Mouse (Mus musculus): Measurements from ENCODE around the gene Hspb7. TPM values are rescaled to one million over a fixed set of nuclear protein-coding genes. Genes with fewer than 3 reads are reported as not detected.

Hspb7 gene
- polyA plus RNA-seq, 1 experiment from 2014 or later = not detected

GRCm38 (mm10) chr4:141458236-141458635 lies 37.7 kb downstream of the Hspb7 start:
- H3K27ac ChIP-seq (replicated peaks) = peak overlapping the region; percentile 65; the same call in 1 of the 2 replicates
- no peak for DNase-seq (ENCODE audit: low spot score)
- H3K4me3 ChIP-seq = no peak overlapping the region
- H3K36me3 ChIP-seq = peaks cover 80% of the 10 kb centered on the region
- H3K4me1 ChIP-seq = peaks cover 42% of the 10 kb centered on the region
- 19% methylated on average over 7 of the region's 7 CpGs for WGBS
- no peaks in the 10 kb centered on the region for H3K9me3 ChIP-seq (replicated peaks)
- H3K27me3 ChIP-seq (ENCODE audit: low read depth, poor library complexity, severe bottlenecking) = no peaks in the 10 kb centered on the region

GRCm38 (mm10) chr4:141458888-141459287 lies 38.3 kb downstream of the Hspb7 start:
- Histone ChIP-seq H3K36me3 (peaks cover 80% of the 10 kb centered on the region), H3K4me3 (no peak overlapping the region), H3K27ac (replicated peaks) (0 out of 2 replicates have a peak overlapping the region, but pooled peaks have one; percentile 4), H3K4me1 (peaks cover 42% of the 10 kb centered on the region), H3K27me3 (ENCODE audit: low read depth, poor library complexity, severe bottlenecking) (no peaks in the 10 kb centered on the region), H3K9me3 (replicated peaks) (no peaks in the 10 kb centered on the region)
- DNase-seq (ENCODE audit: low spot score) = no peak
- 80% methylated on average over 3 of the region's 3 CpGs for WGBS

GRCm38 (mm10) chr4:141459766-141460165 lies 39.2 kb downstream of the Hspb7 start:
- Histone ChIP-seq H3K9me3 (replicated peaks) (no peaks in the 10 kb centered on the region), H3K4me1 (peaks cover 42% of the 10 kb centered on the region), H3K36me3 (peaks cover 81% of the 10 kb centered on the region), H3K27me3 (ENCODE audit: low read depth, poor library complexity, severe bottlenecking) (no peaks in the 10 kb centered on the region), H3K27ac (replicated peaks) (no peak overlapping the region), H3K4me3 (no peak overlapping the region)
- WGBS = 91% methylated on average over 9 of the region's 9 CpGs
- DNase-seq (ENCODE audit: low spot score) = no peak

GRCm38 (mm10) chr4:141460481-141460880 lies 39.9 kb downstream of the Hspb7 start:
- 90% methylated on average over 4 of the region's 4 CpGs for WGBS
- Histone ChIP-seq H3K27ac (replicated peaks) (no peak overlapping the region), H3K4me3 (no peak overlapping the region), H3K36me3 (peaks cover 81% of the 10 kb centered on the region), H3K27me3 (ENCODE audit: low read depth, poor library complexity, severe bottlenecking) (no peaks in the 10 kb centered on the region), H3K4me1 (peaks cover 40% of the 10 kb centered on the region), H3K9me3 (replicated peaks) (no peaks in the 10 kb centered on the region)
- DNase-seq (ENCODE audit: low spot score) = no peak

- Histone ChIP-seq H3K27ac (replicated peaks) (0 out of 2 replicates have a peak overlapping the region, but pooled peaks have one; percentile 30), H3K27me3 (ENCODE audit: low read depth, poor library complexity, severe bottlenecking) (no peaks in the 10 kb centered on the region), H3K36me3 (peaks cover 81% of the 10 kb centered on the region), H3K4me3 (no peak overlapping the region), H3K4me1 (peaks cover 46% of the 10 kb centered on the region), H3K9me3 (replicated peaks) (no peaks in the 10 kb centered on the region)
- WGBS = 64% methylated on average over 12 of the region's 12 CpGs
- DNase-seq (ENCODE audit: low spot score) = no peak
Measured at GRCm38 (mm10) chr4:141461088-141461487, 40.5 kb downstream of the Hspb7 start.

- H3K36me3 ChIP-seq = peaks cover 81% of the 10 kb centered on the region
- H3K4me1 ChIP-seq = peaks cover 47% of the 10 kb centered on the region
- DNase-seq (ENCODE audit: low spot score) = no peak
- no peak overlapping the region for H3K4me3 ChIP-seq
- WGBS = 91% methylated on average over 12 of the region's 12 CpGs
- no peaks in the 10 kb centered on the region for H3K9me3 ChIP-seq (replicated peaks)
- H3K27me3 ChIP-seq (ENCODE audit: low read depth, poor library complexity, severe bottlenecking) = no peaks in the 10 kb centered on the region
- H3K27ac ChIP-seq (replicated peaks) = peak overlapping the region; percentile 3; the same call in 1 of the 2 replicates
Measured at GRCm38 (mm10) chr4:141461576-141461975, 41.0 kb downstream of the Hspb7 start.

- H3K27me3 ChIP-seq (ENCODE audit: low read depth, poor library complexity, severe bottlenecking) = no peaks in the 10 kb centered on the region
- peaks cover 87% of the 10 kb centered on the region for H3K36me3 ChIP-seq
- no peak for DNase-seq (ENCODE audit: low spot score)
- H3K4me1 ChIP-seq = peaks cover 38% of the 10 kb centered on the region
- no peak overlapping the region for H3K4me3 ChIP-seq
- no peaks in the 10 kb centered on the region for H3K9me3 ChIP-seq (replicated peaks)
- no peak overlapping the region for H3K27ac ChIP-seq (replicated peaks)
- WGBS = 87% methylated on average over 14 of the region's 14 CpGs
Measured at GRCm38 (mm10) chr4:141463472-141463871, 42.9 kb downstream of the Hspb7 start.

GRCm38 (mm10) chr4:141464722-141465121 lies 44.1 kb downstream of the Hspb7 start:
- H3K4me3 ChIP-seq = no peak overlapping the region
- H3K36me3 ChIP-seq = peaks cover 96% of the 10 kb centered on the region
- no peaks in the 10 kb centered on the region for H3K27me3 ChIP-seq (ENCODE audit: low read depth, poor library complexity, severe bottlenecking)
- no peak for DNase-seq (ENCODE audit: low spot score)
- no peak overlapping the region for H3K27ac ChIP-seq (replicated peaks)
- H3K9me3 ChIP-seq (replicated peaks) = no peaks in the 10 kb centered on the region
- peaks cover 29% of the 10 kb centered on the region for H3K4me1 ChIP-seq
- WGBS = 73% methylated on average over 16 of the region's 16 CpGs

GRCm38 (mm10) chr4:141465512-141466288 lies 45.1 kb downstream of the Hspb7 start:
- peak; percentile 41 for DNase-seq (ENCODE audit: low spot score)
- WGBS = 93% methylated on average over 34 of the region's 34 CpGs
- peaks cover 96% of the 10 kb centered on the region for H3K36me3 ChIP-seq
- H3K4me1 ChIP-seq = peaks cover 21% of the 10 kb centered on the region
- no peak overlapping the region for H3K4me3 ChIP-seq
- H3K27ac ChIP-seq (replicated peaks) = no peak overlapping the region; the same call in 1 of the 2 replicates
- no peaks in the 10 kb centered on the region for H3K9me3 ChIP-seq (replicated peaks)
- no peaks in the 10 kb centered on the region for H3K27me3 ChIP-seq (ENCODE audit: low read depth, poor library complexity, severe bottlenecking)

- 93% methylated on average over 16 of the region's 16 CpGs for WGBS
- DNase-seq (ENCODE audit: low spot score) = no peak
Measured at GRCm38 (mm10) chr4:141466289-141466795, 45.8 kb downstream of the Hspb7 start.

GRCm38 (mm10) chr4:141466844-141467580 lies 46.4 kb downstream of the Hspb7 start:
- Histone ChIP-seq H3K27ac (replicated peaks) (no peak overlapping the region), H3K36me3 (peaks cover 98% of the 10 kb centered on the region)

More at GRCm38 (mm10) chr4:141466289-141466795, 45.8 kb downstream of the Hspb7 start:
- Histone ChIP-seq H3K9me3 (replicated peaks) (no peaks in the 10 kb centered on the region), H3K27ac (replicated peaks) (no peak overlapping the region), H3K27me3 (ENCODE audit: low read depth, poor library complexity, severe bottlenecking) (no peaks in the 10 kb centered on the region), H3K36me3 (peaks cover 98% of the 10 kb centered on the region), H3K4me1 (peaks cover 15% of the 10 kb centered on the region), H3K4me3 (no peak overlapping the region)

GRCm38 (mm10) chr4:141467581-141467927 lies 47.0 kb downstream of the Hspb7 start:
- Histone ChIP-seq H3K36me3 (peaks cover 98% of the 10 kb centered on the region), H3K27me3 (ENCODE audit: low read depth, poor library complexity, severe bottlenecking) (no peaks in the 10 kb centered on the region), H3K4me1 (peaks cover 9% of the 10 kb centered on the region; the same call in 1 of the 2 replicates), H3K27ac (replicated peaks) (no peak overlapping the region), H3K9me3 (replicated peaks) (no peaks in the 10 kb centered on the region; the same call in 1 of the 2 replicates), H3K4me3 (no peak overlapping the region)
- WGBS = 82% methylated on average over 6 of the region's 6 CpGs
- no peak for DNase-seq (ENCODE audit: low spot score)

More at GRCm38 (mm10) chr4:141466844-141467580, 46.4 kb downstream of the Hspb7 start:
- DNase-seq (ENCODE audit: low spot score) = no peak
- Histone ChIP-seq H3K4me3 (no peak overlapping the region), H3K9me3 (replicated peaks) (no peaks in the 10 kb centered on the region; the same call in 1 of the 2 replicates), H3K27me3 (ENCODE audit: low read depth, poor library complexity, severe bottlenecking) (no peaks in the 10 kb centered on the region), H3K4me1 (peaks cover 9% of the 10 kb centered on the region; the same call in 1 of the 2 replicates)
- 92% methylated on average over 15 of the region's 15 CpGs for WGBS
